Mouse (Mus musculus) thymus, postnatal 14 days (tissue): ENCODE data around the gene Clasp1.

Experiments used
- DNase-seq: peaks from one replicate; pipeline ENCODE4 v3.0.0; 2021

Gene Clasp1

DNA sequence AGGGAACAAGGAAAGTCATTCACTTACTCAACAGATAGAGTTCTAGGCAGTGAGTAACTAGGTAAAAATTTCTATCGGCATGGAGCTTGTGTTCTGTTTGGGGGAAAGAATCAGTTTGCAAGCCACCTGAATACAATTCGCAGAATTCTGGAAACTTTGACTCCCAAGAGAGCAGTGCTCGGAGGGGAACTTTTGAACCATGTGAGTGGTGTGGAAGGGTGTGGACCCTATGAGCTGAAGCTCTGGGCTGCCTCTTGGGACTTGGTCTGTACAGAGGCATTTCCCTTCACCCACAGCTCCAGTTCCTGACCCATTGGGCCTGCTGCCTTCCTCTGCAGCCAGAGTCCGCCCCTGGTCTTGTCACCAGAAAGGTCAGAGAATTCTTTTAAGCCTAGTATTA lies 64.7 kb downstream of the Clasp1 start:
- DNase-seq = no peak

DNA sequence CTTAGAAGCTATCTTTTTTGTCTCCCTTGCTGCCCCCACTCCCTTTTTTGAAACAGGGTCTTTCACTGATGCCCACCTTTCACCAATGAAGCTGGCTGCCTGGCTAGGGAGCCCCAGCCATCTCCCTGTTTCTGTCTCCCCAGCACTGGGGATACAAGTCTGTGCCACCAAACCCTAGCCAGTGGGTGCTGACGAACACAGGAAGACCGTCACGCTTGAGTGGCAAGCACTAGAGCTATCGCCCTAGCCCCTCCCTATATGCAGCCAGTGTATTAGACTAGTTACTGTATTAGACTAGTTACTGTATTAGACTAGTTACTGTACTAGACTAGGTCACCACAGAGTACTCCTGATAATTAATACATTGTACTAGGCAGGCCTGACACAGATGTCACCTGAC lies 66.0 kb downstream of the Clasp1 start:
- DNase-seq = no peak

DNA sequence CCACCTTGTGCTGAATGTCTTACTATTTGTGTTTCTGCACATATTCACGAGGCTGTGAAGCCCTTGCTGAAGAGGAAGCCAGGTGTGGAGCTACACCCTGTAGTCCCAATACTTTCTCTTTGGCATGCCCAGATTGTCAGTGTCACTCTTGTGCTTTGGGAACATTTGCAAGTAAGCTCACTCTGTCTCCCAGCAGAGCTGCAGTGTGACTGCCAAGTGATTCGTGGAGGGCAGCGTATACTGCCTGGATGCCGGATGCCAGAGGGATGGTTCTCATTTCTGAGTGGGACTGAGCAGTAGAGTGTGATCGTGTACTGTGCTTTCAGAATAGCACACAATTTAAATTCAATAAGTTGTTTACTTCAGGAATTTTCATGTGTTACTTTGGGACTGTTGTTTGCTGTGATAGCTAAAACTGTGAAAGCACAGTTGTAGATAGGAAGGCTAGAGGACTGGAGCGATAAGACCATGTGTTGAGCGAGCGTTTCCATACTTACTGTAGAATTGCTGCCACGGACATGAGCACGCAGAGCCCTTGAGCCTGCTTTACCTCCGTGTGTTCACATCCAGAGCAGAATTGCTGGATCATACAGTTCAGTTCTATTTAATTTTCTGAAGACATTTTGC lies 68.5 kb downstream of the Clasp1 start:
- peak; percentile 28 for DNase-seq

DNA sequence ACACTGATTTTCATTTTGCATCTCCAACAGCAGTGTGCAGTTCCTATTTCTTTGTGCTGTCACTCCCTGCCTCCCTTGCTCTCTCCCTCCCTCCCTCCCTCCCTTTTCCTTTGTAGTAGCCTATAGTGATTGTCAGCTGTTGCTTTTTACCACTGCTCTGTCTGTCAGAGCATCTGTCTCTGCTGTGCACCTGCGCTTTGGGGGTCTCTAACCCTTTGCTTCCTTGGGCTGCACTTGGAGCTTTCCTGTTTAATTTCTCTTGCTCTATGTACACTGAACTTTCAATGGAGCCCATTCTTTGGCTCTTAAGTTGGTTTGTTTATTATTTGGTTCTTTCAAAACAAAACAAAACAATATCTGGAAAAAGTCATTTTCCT lies 69.0 kb downstream of the Clasp1 start:
- DNase-seq = peak; percentile 63

- DNase-seq = no peak
Measured at GRCm38 (mm10) chr1:118458279-118458678, 69.4 kb downstream of the Clasp1 start.

DNA sequence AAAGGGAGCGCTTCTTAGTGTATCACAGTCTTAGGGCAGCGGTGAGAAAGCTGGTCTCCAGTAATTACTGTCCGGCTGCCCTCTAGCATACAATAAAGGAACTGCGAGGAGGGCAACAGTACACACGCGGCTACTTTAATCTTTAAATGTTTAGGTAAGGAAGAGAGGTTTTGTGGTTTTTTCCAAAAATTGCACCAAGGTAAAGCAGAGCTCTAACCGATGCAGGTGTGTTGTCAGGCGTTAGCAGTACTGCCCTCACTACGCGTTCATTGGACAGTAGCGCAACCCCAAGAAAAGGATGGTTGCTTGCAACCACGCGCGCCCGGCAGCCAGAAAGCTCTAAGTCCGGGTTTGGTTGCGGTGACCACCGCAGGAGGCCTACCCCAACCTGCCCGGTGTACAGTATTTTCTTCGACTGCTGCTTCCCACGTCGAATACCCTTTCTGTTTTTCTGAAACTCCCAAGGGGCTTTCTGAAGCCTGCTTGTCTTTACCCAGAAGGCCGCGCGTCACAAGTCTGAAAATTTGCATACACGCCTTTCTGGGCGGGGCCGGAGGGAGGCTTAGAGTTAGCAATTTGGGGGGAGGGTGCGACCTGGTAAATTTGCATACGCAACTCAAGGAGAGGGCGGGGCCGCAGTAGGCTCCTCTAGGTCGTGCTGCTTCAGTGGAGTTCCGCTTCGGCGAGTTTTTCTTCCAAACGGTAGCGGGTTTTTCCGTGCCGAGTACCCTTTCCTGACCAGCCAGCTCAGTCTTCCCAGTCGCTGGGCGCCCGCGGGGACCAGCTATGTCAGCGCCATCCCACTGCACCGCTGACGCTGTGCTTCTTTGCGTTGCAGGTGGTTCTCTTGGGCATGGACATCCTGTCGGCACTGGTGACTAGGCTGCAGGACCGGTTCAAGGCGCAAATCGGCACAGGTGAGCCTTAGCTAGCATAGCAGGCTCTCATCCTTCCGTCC lies 70.4 kb downstream of the Clasp1 start:
- DNase-seq = peak; percentile 96

DNA sequence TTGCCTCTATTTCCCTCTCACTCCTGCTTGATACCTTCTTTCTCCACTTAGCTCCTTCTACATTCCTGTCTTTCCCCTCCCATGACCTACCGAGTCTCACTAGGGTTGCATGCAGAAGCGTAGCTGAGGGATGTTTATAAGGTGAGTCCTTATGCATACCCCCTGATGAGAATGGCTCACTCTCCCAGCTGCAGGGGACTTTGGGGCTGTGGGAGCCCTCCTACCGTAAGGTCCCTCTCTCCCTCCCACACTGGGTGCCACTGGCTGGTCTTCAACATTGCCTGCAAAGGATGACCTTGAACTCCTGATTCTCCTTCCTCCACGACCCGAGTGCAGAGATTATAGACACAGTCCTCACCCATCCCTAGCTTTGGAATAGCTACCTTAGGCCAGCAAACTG lies 71.9 kb downstream of the Clasp1 start:
- no peak for DNase-seq

GRCm38 (mm10) chr1:118466041-118466440 lies 77.2 kb downstream of the Clasp1 start:
- DNase-seq = peak; percentile 34

- no peak for DNase-seq
Measured at GRCm38 (mm10) chr1:118472386-118472785, 83.5 kb downstream of the Clasp1 start.

DNA sequence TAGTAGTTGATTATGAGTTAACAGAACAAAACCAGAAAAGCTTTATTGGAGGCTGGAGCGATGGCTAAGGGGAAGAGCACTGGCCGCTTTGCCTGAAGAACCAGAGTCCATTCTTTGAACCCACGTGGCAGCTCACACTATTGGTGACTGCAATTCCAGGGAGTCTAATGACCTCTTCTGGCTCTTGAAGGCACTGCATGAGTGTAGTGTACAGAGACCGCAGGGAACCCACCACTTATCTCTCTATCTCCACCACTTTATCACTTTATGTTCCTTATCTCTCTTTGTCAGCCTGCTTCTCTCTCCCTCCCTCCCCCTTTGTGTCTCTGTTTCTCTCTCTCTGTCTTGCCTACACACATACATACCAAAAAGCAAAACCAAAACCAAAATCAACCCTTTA lies 88.1 kb downstream of the Clasp1 start:
- peak; percentile 55 for DNase-seq

- no peak for DNase-seq
Measured at GRCm38 (mm10) chr1:118479246-118479645, 90.4 kb downstream of the Clasp1 start.

GRCm38 (mm10) chr1:118480484-118481364 lies 91.9 kb downstream of the Clasp1 start:
- DNase-seq = no peak

DNA sequence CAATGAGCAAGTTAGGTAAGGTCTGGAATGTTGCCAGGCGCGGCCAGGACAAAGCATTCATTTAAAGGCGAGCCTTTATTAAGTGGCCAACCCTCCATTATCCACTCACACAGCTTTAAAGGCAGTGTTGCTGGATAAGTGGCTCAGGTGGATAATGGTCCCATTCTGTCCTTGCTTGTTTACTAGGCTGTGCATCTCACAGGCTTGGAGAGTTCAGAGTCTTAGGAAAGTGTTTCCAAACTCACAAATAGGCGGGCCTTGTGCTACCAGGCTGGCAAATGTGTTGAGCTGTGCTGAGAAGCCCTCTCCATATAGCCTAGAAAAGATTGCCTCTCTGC lies 92.5 kb downstream of the Clasp1 start:
- DNase-seq = no peak

DNA sequence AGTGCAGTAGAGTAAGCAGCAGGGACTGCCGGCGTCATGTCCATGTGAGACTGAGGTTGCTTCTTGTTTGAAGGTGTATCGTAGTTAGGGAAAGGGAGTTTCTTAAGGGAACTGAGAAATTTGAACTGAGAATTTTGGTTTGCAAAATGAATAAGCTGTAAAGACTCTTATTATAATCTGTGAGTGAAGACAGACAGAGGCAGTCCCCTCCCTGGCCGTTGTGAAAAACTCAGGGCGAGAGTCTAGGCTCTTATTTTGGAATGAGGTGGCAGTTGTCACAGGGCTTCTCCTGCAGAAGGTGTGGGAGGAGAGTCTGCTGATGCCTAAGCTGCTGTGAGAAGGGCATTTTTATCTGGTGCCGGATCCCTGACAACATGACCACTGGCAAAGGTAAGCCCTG lies 92.8 kb downstream of the Clasp1 start:
- DNase-seq = no peak

- DNase-seq = no peak
Measured at GRCm38 (mm10) chr1:118482285-118483019, 93.6 kb downstream of the Clasp1 start.

- no peak for DNase-seq
Measured at GRCm38 (mm10) chr1:118483504-118484096, 94.7 kb downstream of the Clasp1 start.

GRCm38 (mm10) chr1:118485572-118485971 lies 96.7 kb downstream of the Clasp1 start:
- DNase-seq = no peak

DNA sequence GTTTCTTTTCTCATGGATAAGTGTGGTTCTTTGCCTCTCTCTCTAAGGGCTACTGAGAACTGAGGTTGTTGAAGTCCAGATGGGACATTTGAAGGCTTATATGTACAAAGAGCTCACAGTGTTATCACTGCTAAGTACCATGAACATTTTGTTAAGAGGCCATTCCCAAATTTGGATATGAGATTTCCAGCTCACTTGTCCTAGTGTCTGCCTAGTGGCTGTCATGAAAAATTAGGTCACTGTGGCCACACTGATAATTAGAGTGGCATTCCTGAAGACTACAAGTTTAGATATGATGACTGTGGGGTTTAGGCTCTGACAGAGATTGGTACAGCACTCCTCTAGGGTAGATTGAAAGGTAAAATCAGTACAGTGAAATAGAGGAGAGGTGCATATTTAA lies 97.2 kb downstream of the Clasp1 start:
- DNase-seq = no peak

- peak; percentile 15 for DNase-seq
Measured at GRCm38 (mm10) chr1:118492811-118493210, 104.0 kb downstream of the Clasp1 start.

GRCm38 (mm10) chr1:118494551-118494950 lies 105.7 kb downstream of the Clasp1 start:
- no peak for DNase-seq

- peak; percentile 82 for DNase-seq
Measured at GRCm38 (mm10) chr1:118498311-118498710, 109.5 kb downstream of the Clasp1 start.

GRCm38 (mm10) chr1:118500606-118501005 lies 111.7 kb downstream of the Clasp1 start:
- no peak for DNase-seq
